Mouse (Mus musculus) myocyte (in vitro differentiated cells): Measurements from ENCODE around the gene Cyp2e1.

Source experiments
- MAX ChIP-seq: IDR thresholded peaks from one replicate; pipeline ENCODE4 v1.6.1; 2011; ENCODE audit warnings: low read depth, mild to moderate bottlenecking, control low read depth
- MYOG ChIP-seq, 3 experiments: IDR thresholded peaks; one replicate each; pipeline ENCODE4 v1.6.1; 2011; ENCODE audit warnings: control low read depth in 2 of 3, low read depth in 2 of 3, mild to moderate bottlenecking in 2 of 3; ENCODE audit not compliant: insufficient read length in 2 of 3, control insufficient read depth in 1 of 3, insufficient read depth in 1 of 3

GRCm38 (mm10) chr7:140820173-140820572, 56.6 kb downstream of the Cyp2e1 start:
- no peak for TF ChIP-seq MAX
- TF ChIP-seq MYOG (IDR thresholded peaks at IDR 0.05; ENCODE audit: control insufficient read depth in 1 of 3, insufficient read depth in 1 of 3, insufficient read length in 2 of 3, low read depth in 2 of 3) = no peak
